Mouse (Mus musculus) ES-Bruce4 (cell line): ENCODE data around the gene Rxfp3. TPM values are rescaled to one million over a fixed set of nuclear protein-coding genes. Genes with fewer than 3 reads are reported as not detected.

Source experiments
- H3K27ac ChIP-seq: 2 replicates; pipeline ENCODE4 v1.5.1; 2012; ENCODE audit warnings: low read length, inconsistent platforms; ENCODE audit not compliant: insufficient read depth
- H3K27me3 ChIP-seq: 2 replicates; pipeline ENCODE4 v1.6.1; 2012; ENCODE audit warnings: mild to moderate bottlenecking, low read length, inconsistent platforms; ENCODE audit not compliant: control insufficient read depth, poor library complexity, insufficient read depth, severe bottlenecking
- H3K36me3 ChIP-seq: 2 replicates; pipeline ENCODE4 v1.6.1; 2012; ENCODE audit warnings: inconsistent platforms, mild to moderate bottlenecking, low read length, moderate library complexity; ENCODE audit not compliant: control insufficient read depth, poor library complexity, insufficient read depth, severe bottlenecking
- H3K4me1 ChIP-seq: one replicate; pipeline ENCODE4 v1.8.1; 2011; ENCODE audit warnings: low read length; ENCODE audit not compliant: control insufficient read depth, insufficient read depth
- H3K4me3 ChIP-seq: 2 replicates; pipeline ENCODE4 v1.5.1; 2011; ENCODE audit warnings: low read depth, mild to moderate bottlenecking, low read length
- H3K9ac ChIP-seq: 2 replicates; pipeline ENCODE4 v1.6.1; 2012; ENCODE audit warnings: low read depth, mild to moderate bottlenecking, inconsistent platforms; ENCODE audit not compliant: poor library complexity, severe bottlenecking
- H3K9me3 ChIP-seq: replicated peaks from 2 replicates; pipeline ENCODE4 v1.6.1; 2012; ENCODE audit warnings: mild to moderate bottlenecking, low read length, inconsistent platforms; ENCODE audit not compliant: control insufficient read depth, poor library complexity, insufficient read depth, severe bottlenecking
- CTCF ChIP-seq: IDR thresholded peaks from one replicate; pipeline ENCODE4 v1.8.1; 2011; ENCODE audit warnings: low read depth, low read length
- EP300 ChIP-seq: IDR thresholded peaks from 2 replicates; pipeline ENCODE4 v1.6.1; 2011; ENCODE audit warnings: low read depth, low read length; ENCODE audit not compliant: insufficient read depth
- POLR2A ChIP-seq: IDR thresholded peaks from one replicate; pipeline ENCODE4 v1.8.1; 2011; ENCODE audit warnings: low read length; ENCODE audit not compliant: insufficient read depth
- polyA plus RNA-seq: library from polyadenylated mRNA; stranded (reverse); fragments of >200 nt; gene quantifications from 2 replicates; pipeline ENCODE4 v1.2.4, GENCODE M21; 2011; ENCODE audit warnings: low read depth; ENCODE audit not compliant: missing spikeins, insufficient read depth, insufficient read length

Gene Rxfp3
- polyA plus RNA-seq = not detected in 2 replicates

DNA sequence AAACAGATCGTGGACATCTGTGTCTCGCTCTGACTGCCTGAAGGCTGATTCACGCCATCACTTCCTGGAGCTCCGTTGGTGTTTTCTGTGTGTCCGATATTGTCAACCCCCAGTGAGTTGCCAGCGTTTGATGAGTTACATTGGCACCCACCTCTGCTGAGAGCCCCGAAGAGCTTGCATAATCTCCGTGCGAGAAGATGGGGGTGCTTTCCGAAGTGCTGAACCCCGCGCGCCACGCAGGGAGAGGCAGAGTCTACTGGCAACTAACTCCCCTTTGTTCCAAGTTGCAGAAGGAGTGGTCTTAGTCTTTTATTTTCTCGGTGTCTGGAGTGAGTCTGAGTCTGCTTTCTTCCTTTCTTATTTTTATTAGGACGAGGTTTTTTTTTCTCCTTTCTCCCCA lies at the start of gene Rxfp3:
TSS of gene Rxfp3 (minus strand) at position 281 of the 400 bp plus-strand sequence.
- Histone ChIP-seq H3K4me1 (no peaks in the 10 kb centered on the region), H3K4me3 (peak within 1 kb of the TSS; percentile 49), H3K27ac (no peak within 1 kb of the TSS), H3K9me3 (no peaks in the 10 kb centered on the region), H3K9ac (no peak within 1 kb of the TSS), H3K27me3 (peaks cover 11% of the 10 kb centered on the region; the same call in 1 of the 2 replicates), H3K36me3 (no peaks in the 10 kb centered on the region)
- TF ChIP-seq POLR2A (no peak), EP300 (no peak), CTCF (no peak)

DNA sequence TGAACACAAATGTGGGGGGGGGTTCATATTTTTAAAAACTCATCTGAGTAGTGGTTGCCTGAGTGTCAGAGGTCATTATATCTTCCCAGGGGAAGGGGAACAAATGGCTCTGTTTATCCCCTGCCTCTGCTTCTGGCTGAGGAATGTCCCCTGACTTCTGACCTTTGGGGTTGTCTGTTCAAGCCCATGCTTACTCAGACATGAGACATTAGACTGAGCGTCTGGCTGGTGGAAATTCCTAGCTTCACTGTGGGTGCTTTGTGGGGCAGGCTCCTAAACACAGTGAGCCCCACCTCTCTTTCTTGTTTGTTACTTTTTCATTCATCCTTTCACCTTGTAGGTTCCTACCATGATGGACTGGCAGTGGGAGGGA lies 47.2 kb upstream of the Rxfp3 start:
- Histone ChIP-seq H3K9me3 (no peaks in the 10 kb centered on the region), H3K36me3 (no peaks in the 10 kb centered on the region), H3K27ac (no peak overlapping the region), H3K9ac (no peak overlapping the region), H3K27me3 (no peaks in the 10 kb centered on the region), H3K4me3 (no peak overlapping the region), H3K4me1 (no peaks in the 10 kb centered on the region)
- TF ChIP-seq CTCF = no peak
- no peak for TF ChIP-seq POLR2A
- no peak for TF ChIP-seq EP300

DNA sequence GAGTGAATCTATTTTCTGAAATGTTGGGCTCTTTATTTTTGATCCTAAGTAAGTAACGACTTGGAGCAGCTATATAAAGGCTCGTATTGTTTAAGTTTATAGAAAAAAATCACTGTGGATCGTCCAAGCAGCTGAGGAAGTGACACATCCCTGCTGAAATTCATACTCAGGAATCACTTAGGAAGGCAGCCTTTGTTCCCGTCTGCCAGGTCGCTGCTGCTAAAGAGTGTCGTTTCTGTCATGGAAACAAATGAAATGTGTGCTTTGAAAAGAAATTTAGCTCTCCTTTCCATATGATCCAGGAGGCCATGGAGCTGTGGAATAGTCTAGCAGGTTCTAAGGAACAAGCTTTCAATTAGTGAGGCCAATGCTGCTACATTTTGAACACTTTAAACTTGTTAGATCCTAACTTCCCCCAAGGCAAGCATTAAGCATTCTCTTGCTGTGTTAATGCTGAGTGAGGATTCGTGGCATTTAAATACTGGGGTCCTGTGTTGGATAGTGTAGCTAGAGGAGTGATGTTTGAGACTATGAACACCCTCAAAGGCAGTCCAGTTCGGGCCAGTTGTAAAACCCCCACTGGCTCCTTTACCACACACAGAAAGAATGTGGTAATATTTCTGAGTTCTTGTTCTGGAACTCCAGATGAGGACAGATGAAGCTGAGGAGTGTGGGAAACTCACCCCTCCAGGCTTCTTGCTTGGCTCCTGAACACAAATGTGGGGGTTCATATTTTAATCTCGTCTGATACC lies 46.6 kb upstream of the Rxfp3 start:
- Histone ChIP-seq H3K36me3 (no peaks in the 10 kb centered on the region), H3K27ac (no peak overlapping the region), H3K27me3 (no peaks in the 10 kb centered on the region), H3K4me1 (no peaks in the 10 kb centered on the region), H3K9ac (no peak overlapping the region), H3K9me3 (no peaks in the 10 kb centered on the region), H3K4me3 (no peak overlapping the region)
- no peak for TF ChIP-seq EP300
- TF ChIP-seq CTCF = no peak
- TF ChIP-seq POLR2A = no peak

DNA sequence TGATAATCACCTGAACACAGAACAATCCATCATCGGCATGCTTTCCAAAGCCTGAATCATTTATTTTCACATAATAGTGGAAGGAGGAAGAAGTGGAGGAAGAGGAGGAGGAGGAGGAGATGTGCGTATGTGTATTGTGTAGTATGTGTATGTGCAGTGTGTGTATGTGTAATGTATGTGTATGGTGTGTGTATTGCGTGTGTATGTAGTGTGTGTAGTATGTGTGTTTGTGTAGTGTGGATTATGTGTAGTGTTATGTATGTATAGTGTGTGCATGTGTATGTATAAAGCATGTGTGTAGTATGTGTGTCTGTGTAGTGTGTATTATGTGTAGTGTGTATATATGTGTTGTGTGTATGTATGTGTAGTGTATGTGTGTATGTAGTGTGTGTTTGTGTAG lies 45.9 kb upstream of the Rxfp3 start:
- Histone ChIP-seq H3K4me3 (no peak overlapping the region), H3K27me3 (no peaks in the 10 kb centered on the region), H3K9me3 (no peaks in the 10 kb centered on the region), H3K36me3 (no peaks in the 10 kb centered on the region), H3K4me1 (no peaks in the 10 kb centered on the region), H3K9ac (no peak overlapping the region), H3K27ac (no peak overlapping the region)
- TF ChIP-seq POLR2A = no peak
- no peak for TF ChIP-seq CTCF
- TF ChIP-seq EP300 = no peak

DNA sequence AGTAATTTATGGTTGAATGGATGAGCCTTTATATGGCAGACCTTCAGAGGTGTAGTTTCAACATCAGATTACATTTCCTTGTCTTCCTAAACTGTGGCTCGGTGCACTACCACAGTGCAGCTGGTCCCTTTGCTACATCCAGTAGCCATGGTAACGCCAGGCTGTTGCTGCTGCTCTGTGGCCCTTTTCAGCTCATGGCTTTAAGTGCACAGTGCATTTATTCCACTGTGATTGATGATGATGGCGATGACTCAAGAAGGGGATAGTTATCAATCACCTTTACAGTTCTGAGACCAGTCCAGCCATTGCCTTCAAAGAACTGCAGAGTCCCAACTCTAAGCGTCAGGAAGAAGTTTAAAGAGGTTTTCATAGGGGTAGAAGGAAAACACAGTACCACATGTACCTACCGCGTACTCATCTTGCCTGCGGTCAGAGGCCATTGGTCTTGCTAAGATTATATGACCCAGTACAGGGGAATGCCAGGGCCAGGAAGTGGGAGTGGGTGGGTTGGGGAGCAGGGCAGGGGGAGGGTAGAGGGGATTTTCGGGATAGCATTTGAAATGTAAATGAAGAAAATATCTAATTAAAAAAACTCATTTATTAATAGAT lies 45.3 kb upstream of the Rxfp3 start:
- Histone ChIP-seq H3K27ac (no peak overlapping the region), H3K4me1 (no peaks in the 10 kb centered on the region), H3K9me3 (no peaks in the 10 kb centered on the region), H3K9ac (no peak overlapping the region), H3K36me3 (no peaks in the 10 kb centered on the region), H3K4me3 (no peak overlapping the region), H3K27me3 (no peaks in the 10 kb centered on the region)
- no peak for TF ChIP-seq CTCF
- no peak for TF ChIP-seq POLR2A
- no peak for TF ChIP-seq EP300

DNA sequence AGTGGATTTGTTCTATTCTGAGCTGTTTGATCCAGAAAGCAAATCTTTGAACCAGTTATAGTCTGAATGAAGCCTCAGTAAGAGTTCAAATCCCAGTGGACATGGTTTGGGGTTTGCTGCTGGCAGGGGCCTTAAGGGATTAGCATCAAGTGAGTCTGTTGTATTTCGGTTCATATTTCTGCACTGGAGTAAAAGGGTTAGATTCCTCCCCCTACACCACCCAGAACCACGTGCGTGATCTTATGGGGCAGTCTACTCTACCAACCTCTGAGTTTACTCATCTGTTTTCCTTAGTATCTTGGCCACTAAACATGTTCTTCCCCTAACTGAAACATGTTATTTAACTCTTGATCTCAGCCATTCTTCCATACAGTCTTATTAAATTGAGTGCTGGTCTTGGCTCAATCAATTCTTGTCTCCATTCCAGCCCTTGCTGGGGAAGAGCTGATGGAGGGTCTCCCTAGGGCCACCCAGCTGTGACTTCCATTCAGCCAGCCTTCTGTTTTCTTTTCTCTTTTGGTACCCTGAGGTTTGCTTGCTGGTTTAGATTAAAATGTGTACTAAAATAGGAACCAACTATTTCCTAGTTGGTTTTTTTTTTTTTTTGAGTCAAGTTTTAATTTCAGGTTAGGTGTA lies 38.1 kb upstream of the Rxfp3 start:
- no peak overlapping the region for H3K4me3 ChIP-seq
- H3K36me3 ChIP-seq = no peaks in the 10 kb centered on the region
- no peak for TF ChIP-seq EP300
- no peak for TF ChIP-seq POLR2A
- no peak for TF ChIP-seq CTCF
- no peak overlapping the region for H3K27ac ChIP-seq
- no peak overlapping the region for H3K9ac ChIP-seq
- no peaks in the 10 kb centered on the region for H3K4me1 ChIP-seq
- no peaks in the 10 kb centered on the region for H3K27me3 ChIP-seq
- H3K9me3 ChIP-seq = no peaks in the 10 kb centered on the region
